Mouse (Mus musculus): ENCODE measurements around the gene Ccn5.

Ccn5 gene

DNA sequence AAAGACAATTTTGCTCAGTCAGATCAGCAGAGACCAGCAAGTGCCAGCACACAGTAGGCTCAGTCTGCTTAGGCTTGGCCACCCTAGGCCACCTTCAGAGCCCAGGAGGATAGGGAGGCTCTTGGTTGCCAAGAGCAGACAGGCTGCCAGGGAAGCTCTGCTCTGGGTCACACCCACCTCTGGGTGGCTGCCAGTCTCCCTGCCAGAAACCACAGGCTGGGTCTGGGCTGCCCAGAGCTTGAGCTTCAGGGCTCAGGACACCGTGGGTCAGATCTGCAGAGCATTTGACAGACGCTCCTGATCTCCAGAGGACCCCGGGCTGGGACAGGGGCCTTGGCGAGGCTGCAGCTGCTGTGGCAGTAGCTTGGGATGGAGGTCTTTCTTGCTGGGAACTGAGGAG lies at the start of gene Ccn5:
TSS of gene Ccn5 (plus strand) at position 255 of the 400 bp plus-strand sequence.
- no peak for DNase-seq (ENCODE audit: low read depth)

DNA sequence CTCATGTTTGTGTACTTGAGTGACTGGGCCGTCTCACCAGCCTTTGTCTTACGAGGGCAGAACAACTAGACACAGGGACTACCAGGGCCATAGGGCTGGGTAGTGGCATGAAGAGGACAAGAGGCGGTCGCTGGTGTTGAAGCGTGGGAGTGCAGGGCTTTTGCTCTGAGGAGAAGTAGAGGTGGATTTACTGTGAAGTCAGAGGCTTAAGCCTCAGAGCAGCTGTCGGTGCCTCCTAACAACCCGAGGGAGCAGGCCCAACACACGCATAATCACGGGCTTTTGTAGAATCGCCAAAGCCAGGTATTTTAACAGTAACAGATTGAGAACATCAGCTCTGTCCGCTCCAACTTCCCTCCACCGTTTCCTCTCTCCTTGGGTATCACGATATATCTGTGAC lies 44.0 kb upstream of the Ccn5 start:
- DNase-seq (ENCODE audit: low read depth) = no peak

DNA sequence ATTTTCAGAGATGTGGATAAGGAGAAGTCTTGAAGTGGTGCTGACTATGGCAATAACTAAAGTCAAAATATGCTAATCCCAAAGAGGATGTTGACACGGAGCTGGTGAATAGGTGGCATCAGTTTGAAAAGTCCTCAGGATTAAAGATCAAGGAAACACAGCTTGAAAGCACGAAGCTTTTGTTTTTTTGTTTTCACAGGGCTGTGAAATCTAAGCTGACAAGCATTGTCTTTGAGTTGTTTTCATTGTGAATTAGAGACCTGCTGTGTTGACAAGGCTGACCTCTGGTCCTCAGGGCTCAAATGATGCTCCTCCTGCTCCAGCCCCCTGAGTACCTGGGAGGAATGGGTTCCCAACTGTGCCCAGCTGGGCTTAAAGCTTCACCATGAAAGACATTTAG lies 43.6 kb upstream of the Ccn5 start:
- no peak for DNase-seq (ENCODE audit: low read depth)

DNA sequence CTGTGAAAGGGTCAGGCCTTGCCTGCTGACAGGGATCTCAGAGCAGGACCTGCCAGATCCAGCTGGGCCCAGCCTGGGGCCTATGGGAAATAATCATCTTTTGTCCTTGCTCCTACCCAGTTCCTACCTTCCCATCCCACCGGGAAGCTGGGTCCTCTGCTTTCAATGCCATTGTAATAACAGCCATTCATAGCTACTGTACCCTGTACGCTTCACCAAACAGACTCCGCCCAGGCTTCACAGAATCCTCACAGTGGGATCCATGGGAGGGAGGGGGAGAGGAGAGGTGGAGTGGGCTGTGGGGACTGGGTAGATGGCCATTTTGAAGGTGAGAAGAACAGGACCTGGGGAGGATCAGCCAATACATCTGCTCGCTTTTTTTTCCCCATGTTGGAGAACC lies 41.8 kb upstream of the Ccn5 start:
- no peak for DNase-seq (ENCODE audit: low read depth)

DNA sequence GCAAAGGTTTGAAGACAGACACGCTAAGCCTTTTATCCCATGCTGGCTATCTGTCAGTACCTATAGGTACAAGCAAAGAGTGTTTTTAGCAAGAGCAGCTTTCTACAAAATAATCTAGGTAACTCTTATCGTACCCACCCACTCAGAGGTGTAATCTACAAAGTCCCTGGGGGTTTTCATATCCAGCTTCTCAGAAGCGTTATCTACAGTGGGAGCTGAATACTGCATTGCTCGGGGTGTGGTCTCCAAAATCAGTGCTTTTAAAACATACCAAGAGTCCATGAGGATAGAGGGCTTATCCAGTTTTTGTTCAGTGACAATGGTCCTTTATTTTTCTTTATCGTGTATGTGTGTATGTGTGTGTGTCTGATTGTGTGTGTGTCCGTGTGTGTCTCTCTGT lies 37.3 kb upstream of the Ccn5 start:
- DNase-seq (ENCODE audit: low read depth) = no peak

DNA sequence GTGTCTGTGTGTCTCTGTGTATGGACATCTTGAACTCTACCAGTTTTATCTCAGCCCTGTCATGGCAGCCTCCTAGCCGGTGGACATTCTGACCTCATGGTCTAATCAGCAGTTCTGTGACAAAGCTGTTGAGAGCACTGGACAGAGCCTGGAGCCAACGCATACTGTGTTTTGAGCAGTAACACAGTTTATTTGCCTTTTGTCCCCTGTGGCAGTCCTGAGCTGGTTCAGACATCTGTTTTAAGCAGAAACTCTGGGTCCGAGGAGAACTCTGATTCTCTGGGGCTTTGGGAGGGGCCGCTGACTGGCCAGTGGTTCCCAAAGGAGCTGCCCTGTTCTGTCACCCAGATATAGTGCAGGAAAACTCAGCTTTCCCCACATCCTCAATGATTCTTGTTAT lies 36.8 kb upstream of the Ccn5 start:
- no peak for DNase-seq (ENCODE audit: low read depth)

DNA sequence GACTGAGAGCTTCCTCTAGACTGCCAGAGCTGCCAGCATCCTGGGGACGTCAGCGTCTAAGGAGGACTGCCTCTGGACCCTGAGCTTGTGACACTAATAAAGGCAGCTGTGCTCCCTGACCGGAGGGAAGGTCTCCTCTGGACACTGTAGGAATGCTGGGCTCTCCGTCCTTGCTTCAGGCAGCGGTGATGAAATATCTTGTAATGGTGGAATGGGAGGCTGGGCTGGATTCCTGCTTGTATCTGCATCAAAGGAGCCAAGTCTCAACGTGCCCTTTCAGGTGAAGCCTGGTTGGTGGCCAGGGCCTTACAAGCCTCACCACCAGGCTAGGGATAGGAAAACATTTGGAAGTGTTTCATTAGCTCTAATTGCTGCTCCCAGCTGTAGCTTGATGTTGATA lies 33.6 kb upstream of the Ccn5 start:
- DNase-seq (ENCODE audit: low read depth) = no peak

DNA sequence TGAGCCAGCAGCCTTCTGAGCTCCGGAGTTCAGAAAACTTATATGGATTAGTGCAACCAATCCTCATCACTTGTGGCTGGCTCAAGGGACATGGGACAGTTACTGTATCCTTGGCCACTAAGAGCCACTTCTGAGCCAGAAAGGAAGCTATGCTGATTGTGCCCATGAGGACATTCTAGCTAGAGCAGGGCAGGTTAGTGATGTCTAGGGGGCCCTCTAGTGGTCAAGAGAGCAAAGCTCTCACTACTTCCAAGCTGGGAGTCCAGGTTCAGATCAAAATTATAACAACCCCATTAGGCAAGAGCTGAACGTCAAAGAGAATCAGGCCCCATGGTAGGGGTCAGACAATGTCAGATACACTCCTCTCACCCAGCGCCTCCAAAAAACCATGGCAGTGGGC lies 33.0 kb upstream of the Ccn5 start:
- DNase-seq (ENCODE audit: low read depth) = peak; percentile 60

DNA sequence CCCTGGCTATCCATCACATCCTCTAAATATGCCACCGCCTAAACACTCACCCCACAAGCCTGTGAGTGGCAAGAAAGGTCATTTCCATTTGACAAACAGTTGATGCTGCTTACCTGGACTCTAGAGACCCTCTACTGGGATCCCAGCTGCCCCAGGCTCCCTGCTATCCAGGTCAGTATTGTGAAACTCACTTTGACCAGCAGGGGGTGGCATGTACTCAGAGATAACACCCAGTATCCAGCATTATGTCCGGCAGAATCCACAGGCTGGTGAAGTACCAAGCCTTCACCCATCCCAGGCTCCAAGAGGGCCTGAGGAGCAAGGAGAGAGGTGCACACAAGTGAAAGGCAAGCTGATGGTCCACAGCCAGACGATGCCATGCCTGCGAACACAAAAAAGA lies 32.2 kb upstream of the Ccn5 start:
- peak; percentile 50 for DNase-seq (ENCODE audit: low read depth)

DNA sequence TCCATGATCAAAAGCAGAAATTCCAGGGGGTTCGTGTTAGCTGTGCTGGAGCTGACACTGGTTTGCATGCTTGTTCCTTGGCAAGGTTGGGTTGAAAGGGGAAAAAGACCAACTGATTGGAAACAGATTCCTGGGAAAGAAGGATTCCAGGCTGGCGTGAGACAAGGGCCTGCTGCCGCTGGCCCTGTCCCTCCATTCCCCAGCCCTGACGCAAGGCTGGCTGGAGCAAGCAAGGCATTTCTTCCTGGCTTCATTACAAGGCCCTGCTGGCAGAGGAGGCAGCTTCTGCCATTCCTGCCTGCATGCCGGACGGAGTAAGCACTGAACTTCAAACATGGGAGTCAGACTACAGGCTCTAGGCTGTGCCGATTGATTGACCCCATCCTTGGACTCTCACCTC lies 22.2 kb upstream of the Ccn5 start:
- no peak for DNase-seq (ENCODE audit: low read depth)

DNA sequence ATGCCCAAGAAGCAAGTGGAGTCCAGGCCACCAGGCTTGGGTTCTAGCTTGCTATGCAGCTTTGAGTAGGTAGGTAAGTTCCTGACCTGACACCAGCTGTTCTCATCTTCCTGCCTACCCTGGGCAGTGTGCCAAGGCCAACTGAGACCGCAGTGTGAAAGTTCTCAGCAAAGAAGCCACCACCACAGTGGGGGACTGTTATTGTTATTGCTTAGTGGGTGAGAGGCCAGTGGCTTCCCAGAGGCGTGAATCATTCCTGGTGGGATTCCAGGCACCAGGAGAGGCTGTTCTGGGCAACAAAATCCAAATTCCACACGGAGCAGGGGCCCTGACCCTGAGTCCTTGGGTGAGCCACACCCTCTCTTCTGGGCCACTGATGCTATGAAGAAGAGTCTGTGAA lies 19.8 kb upstream of the Ccn5 start:
- DNase-seq (ENCODE audit: low read depth) = no peak

DNA sequence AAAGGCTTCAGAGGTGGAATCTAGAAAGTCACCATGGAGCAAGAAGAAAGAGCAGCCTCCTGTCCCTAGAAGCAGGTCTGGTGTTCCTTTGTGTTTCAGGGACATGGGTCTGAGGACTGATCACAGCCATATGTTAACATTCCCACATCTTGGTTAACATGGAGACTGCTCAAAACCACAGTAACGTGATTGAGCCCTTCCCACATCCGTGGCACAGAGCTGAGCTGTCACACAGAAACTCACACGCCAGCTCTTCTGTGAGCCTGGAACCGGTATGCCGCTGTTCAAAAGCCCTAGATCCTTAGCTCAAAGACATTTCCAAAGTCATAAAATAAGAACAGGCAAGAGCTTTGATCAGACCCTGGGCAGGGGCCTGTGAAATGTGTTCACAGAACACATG lies 19.3 kb upstream of the Ccn5 start:
- DNase-seq (ENCODE audit: low read depth) = no peak

DNA sequence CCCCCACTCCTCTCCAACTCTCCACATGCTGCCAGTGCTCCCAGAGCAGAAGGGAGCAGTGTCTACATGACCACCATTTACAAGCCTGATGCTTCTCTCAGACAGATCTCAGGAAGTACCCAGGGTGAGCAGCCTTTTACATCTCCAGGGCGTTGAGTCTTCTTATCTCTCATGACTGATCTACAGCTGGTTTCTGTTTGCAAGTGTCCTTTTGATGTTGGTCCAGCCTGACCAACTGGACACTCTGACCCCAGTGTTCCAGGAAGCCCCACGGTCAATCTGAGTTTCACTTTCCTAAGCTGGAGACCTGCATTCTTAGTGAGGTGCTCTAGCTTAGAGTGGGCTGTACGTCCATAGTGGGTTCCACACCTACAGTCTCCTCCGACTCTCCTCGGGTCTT lies 16.8 kb upstream of the Ccn5 start:
- DNase-seq (ENCODE audit: low read depth) = no peak

DNA sequence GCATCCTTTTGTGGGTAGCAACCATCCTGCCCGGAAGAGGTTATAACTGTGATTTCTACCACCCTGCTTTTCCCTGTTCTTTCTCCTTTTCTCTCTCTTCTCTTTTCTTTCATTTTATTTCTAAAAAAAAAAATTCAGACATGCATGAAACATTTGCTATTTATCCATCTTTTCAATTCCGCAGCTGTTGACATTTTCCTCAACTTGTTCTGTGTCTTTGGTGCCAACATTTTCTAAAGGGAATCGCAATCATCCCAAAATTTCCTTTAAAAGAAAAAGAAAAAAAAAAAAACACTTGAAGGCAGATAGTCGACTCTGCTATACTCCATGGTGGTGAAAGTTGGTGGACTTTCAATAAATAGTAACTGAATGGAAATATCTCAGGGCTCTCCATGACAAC lies 11.5 kb upstream of the Ccn5 start:
- no peak for DNase-seq (ENCODE audit: low read depth)

DNA sequence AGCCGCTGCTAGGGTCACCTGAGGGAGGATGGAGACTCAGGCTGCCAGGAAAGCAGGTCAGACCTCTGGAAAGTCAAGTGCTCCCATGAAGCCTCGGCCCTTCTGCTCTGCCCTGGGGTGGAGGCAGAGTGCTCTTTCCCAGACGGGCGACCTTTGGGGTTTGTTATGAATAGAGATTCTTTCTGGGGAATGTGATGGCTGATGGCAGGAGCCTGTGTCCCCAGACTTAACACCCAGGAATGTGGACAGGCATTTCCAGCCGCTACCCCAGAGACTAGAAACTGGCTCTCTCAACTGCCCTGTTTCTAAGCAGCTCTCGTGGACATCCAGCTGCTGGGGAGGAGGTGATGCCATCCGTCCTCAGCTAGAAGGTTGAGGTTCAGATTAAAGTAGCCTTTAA lies 11.0 kb upstream of the Ccn5 start:
- DNase-seq (ENCODE audit: low read depth) = no peak

DNA sequence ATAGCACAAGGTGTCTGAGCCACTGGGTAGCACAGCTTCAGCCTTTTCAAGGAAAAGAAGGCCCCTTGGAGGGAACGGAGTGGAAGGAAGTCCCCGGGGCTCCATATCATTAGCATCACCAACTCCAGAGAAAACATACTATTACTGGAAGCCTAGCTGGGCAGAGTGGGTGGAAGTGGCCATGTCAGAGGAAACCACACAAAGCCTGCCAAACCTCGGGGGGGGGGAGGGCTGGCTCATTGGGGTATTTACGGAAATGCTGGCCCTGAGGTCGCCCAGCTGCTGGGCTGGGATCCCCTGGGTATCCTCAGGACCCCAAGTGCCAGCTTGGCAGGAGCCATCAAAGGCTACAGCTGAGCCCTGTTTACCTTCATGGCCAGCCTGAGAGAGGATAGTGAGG lies 7.6 kb upstream of the Ccn5 start:
- no peak for DNase-seq (ENCODE audit: low read depth)

DNA sequence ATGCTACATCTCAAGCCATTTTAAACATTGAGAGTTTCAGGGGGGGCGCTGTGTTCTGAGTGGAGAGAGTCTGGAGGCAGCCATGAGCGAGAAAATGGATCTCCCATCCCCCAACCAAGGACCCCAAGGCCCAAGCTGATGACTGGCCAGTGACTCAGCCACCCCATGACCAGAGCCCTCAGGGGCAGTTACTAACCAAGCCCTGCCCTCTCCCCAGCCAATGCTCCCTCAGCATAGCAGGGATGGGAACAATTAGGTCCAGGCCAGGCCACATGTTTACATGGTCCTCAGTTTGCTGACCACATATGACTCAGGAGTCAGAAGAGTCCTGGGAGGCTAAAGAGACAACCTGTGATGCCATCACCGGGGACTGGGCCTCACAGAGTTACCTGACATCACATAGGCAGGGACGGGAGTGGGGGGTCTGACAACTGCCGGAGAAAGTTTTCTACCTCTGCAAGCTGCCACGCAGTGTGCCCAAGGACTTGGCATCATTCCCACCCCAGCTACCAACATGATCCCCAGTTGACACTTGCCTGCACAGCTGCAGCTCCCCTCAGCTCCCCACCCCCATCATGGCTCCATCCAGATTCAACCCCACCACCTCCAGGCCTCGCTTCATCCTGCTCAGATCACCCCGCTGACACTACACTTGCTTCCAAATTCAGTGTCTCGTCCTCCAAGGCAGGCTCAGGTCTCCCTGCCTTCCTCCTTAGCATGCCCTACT lies 5.8 kb upstream of the Ccn5 start:
- no peak for DNase-seq (ENCODE audit: low read depth)

DNA sequence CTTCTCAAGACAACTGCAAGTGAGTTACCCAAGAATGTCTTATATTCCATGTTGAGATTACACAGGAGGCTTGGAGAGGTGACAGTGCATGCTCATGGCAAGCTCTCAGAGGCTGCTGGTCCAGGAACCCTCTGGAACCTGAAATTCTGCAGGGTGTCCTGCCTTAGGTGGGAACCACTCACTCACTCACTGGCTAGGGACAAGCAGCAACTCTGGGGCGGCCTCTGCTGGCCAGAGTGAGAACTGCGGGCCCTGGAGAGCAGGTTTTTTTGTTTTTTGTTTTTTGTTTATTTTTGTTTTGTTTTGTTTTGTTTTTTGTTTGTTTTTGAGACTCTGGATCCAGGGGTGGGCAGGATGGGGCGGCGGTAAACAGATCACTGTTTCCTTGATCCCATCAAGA lies 2.6 kb downstream of the Ccn5 start:
- peak; percentile 36 for DNase-seq (ENCODE audit: low read depth)

DNA sequence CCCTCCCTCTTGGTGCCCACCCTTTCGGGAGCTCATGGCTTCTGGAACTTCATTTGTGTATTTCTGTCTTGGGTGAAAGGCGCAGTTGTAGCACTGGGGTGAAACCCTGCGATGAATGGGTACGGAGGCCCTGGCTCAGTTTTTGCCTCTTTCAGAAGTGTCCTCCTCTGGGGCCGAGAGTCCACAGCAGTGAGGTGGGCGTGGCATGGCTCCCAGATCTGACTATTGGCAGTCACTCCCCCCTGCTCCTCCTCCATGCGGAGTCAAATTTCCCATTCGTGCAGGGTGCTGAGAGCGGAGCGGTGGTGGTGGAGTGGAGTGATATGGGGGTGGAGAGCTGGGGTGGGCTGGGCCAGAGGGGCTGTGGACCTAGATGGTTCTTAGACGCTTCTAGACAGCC lies 3.1 kb downstream of the Ccn5 start:
- DNase-seq (ENCODE audit: low read depth) = no peak

DNA sequence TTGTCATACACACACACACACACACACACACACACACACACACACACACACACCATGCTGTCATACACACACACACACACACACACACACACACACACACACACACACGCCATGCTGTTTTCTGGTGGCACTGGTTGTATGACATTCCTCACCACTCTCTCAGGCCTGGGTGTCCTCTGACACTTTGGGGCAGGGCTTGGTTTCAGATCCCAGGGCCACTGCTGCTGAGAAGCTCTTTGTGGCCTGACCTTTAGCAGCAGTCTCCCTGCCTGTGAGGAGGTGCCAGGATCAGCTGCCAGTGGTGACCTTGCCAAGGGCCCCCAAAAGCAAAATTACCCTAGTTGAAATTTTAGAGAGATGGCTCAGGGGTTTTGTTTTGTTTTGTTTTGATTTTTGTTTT lies 5.2 kb downstream of the Ccn5 start:
- no peak for DNase-seq (ENCODE audit: low read depth)

DNA sequence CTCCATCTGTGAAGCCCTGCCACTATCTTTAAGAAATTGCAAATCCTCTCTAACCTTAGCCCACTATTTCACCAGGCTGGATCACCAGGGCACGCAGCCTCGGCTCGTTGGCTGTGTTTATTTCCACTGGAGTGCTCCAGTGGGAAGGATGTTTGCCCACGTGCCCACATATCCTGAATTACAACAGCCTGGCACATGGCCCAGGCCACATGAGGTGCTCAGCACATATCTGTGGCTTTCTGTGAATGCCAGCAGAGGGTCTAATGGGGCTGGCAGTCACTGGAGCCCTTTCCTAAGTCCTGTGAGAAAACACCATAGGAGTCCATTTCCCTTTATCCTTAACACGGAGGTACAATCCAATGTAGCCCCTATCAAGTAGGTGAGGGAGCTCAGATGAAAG lies 5.8 kb downstream of the Ccn5 start:
- no peak for DNase-seq (ENCODE audit: low read depth)

DNA sequence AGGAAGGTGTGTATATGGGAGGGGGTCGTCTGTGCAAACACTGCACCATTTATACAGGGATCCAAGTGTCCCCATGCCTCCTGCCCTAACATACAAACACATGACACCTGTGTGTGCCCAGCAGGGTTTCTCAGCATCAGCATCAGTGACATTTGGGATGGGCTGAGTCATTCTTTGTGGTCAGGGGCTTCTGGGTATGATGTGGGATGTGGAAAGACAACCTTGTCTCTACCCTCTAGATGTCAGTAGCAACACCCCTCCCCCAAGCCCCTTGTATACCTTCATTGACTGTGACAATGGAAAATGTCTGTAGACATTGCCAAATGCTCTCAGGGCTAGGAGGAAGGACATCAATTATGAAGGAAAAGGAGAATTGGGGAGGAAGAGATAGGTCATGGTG lies 10.5 kb downstream of the Ccn5 start:
- no peak for DNase-seq (ENCODE audit: low read depth)

DNA sequence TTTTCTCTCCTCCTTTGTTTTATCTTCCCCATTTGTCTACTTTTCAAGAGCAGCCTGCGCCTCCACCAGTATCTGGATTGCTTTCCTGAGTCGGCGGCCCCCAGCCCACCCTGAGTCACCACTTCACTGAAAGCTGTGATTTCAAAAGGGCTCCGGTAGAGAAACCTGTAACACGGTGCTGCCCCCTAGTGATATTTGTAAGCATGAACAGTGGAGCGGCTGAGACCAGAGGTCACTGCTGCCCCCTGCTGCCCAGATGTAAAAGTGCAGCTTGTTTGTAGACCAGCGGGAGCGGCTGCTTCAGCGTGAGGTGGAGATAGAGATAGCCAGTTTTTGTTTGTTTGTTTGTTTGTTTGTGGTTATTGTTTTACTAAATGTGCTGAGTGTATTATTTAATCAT lies 17.4 kb downstream of the Ccn5 start:
- DNase-seq (ENCODE audit: low read depth) = peak; percentile 68

DNA sequence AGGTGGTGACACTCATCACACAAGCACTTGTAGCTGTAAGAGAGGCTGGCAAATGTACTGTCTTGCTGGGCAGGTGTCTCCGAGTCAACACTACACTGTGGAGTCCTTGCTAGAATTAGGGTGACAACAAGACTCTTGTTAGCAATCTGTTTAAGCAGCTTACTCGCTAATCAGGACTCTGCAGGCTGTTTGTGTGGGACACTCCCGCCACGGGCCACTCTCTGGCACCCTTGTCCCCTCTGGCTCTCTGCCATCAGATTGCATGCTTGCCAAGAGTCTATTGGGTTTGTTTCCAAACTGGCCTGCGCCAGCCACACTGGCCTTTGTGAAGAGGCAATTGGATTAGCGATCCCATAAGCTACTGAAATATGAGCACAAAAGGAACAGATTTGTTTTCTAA lies 18.9 kb downstream of the Ccn5 start:
- no peak for DNase-seq (ENCODE audit: low read depth)

DNA sequence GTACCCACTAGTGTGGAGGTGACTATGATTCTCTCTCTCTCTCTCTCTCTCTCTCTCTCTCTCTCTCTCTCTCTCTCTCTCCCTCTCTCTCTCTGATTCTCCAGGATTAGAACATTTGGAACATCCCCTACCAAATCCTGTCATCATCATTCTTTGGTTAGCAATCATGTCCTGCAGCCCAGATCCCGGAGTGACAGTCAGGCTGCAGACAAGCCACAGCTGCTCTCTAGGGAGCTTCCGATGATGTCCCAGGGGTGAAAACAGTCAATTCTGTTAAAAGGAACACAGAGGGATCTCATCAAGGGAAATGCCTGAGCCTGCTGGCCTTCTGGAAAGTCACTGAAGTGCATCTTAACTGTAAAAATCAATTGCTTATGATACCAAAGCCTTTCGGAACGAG lies 21.4 kb downstream of the Ccn5 start:
- no peak for DNase-seq (ENCODE audit: low read depth)

All from c-Kit-positive CD71-negative TER-119-negative erythroid progenitor cells, embryonic 14.5 days (primary cell).